In genomic region chr5:90650466-90651150, GRCm38 (mm10) we compare ENCODE assay signal across 21 mouse cellular contexts. TPM values are rescaled to one million over a fixed set of nuclear protein-coding genes. Genes with fewer than 3 reads are reported as not detected.
"Had no signal": no experiment of that assay in that cellular context is flagged by ENCODE, and none has a peak within 500 bp of the region (broad histone marks: within the 10 kb centered on the region; RNA-seq: fewer than 3 reads in every experiment).

No protein-coding gene starts in this region.

- ATAC-seq: hindbrain, postnatal 0 days; inflammation-experienced regulatory T-cells, adult 6 months; intestine, embryonic 16.5 days; liver, embryonic 12.5 days had no signal

- H3K4me2 ChIP-seq: limb, embryonic 12.5 days; liver, embryonic 12.5 days; liver, embryonic 15.5 days; midbrain, embryonic 12.5 days; neural tube, embryonic 13.5 days; stomach, embryonic 15.5 days had no signal

- DNase-seq: kidney, adult 18-20 months; kidney, postnatal 14 days; layer of hippocampus, postnatal 36 days; liver; lung, postnatal 10 days; lung, postnatal 36 days; retina, postnatal 1 day; right cerebral cortex, postnatal 25 days; spleen, adult 18-20 months; thymus, postnatal 25 days had no signal

- H3K9ac ChIP-seq: limb, embryonic 12.5 days; liver, embryonic 12.5 days; liver, embryonic 15.5 days; midbrain, embryonic 12.5 days; neural tube, embryonic 13.5 days; stomach, embryonic 15.5 days had no signal

- H3K4me1 ChIP-seq: liver, embryonic 12.5 days; liver, embryonic 15.5 days; midbrain, embryonic 12.5 days; neural tube, embryonic 13.5 days; stomach, embryonic 15.5 days had no signal

- H3K36me3 ChIP-seq: limb, embryonic 12.5 days; liver, embryonic 12.5 days; liver, embryonic 15.5 days; midbrain, embryonic 12.5 days; neural tube, embryonic 13.5 days; stomach, embryonic 15.5 days had no signal

- H3K27me3 ChIP-seq: liver, embryonic 12.5 days; liver, embryonic 15.5 days; midbrain, embryonic 12.5 days; neural tube, embryonic 13.5 days; stomach, embryonic 15.5 days had no signal

- H3K27ac ChIP-seq: hindbrain, postnatal 0 days; left cerebral cortex, adult 2 months; limb, embryonic 12.5 days; liver, embryonic 12.5 days; liver, embryonic 15.5 days; midbrain, embryonic 12.5 days; neural tube, embryonic 13.5 days; stomach, embryonic 15.5 days had no signal

- H3K9me3 ChIP-seq: limb, embryonic 12.5 days; liver, embryonic 12.5 days; liver, embryonic 15.5 days; midbrain, embryonic 12.5 days; neural tube, embryonic 13.5 days; stomach, embryonic 15.5 days had no signal

- H3K4me3 ChIP-seq: left cerebral cortex, adult 2 months; limb, embryonic 12.5 days; liver, embryonic 12.5 days; liver, embryonic 15.5 days; midbrain, embryonic 12.5 days; myocyte; neural tube, embryonic 13.5 days; stomach, embryonic 15.5 days had no signal

RNA-seq across cellular contexts. Expression of gene Rassf6, which starts 10.2 kb away (rescaled TPM):
- polyA plus RNA-seq: myocyte had no signal
